Mouse (Mus musculus): Measurements from ENCODE around the gene Arhgap22.

The Arhgap22 gene

DNA sequence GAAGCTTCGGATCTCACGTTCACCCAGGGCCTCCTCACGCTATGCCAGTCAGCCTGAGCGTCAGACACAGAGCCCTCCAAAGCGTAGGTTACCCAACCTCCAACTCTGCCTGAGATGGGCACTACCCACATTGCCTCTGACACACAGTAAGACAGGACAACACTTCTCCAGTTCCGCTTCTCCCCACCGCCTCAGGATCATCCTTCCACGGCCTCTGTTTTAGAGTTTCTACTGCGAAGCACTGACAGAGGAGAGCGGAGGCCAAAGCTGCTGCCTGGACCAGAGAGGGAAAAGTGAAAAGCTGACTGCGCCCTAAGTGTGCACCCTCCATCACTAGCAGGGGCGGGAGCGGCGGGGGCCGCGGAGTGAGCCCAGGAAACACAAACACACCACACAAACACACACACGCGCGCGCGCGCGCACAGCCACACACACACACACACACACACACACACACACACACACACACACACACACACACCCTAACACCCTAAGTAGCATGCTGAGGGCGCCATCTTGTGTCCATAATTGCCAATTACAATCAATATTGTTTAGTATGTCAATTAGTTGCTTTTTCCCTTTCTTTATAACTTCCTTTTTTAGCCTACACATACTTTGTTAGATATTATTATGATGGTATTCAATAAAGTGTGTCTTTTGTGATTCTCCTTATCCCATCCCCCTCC lies 8.4 kb upstream of the Arhgap22 start:
- TF ChIP-seq GATA4 (IDR thresholded peaks at IDR 0.05; ENCODE audit: insufficient replicate concordance, low read length) = no peak

DNA sequence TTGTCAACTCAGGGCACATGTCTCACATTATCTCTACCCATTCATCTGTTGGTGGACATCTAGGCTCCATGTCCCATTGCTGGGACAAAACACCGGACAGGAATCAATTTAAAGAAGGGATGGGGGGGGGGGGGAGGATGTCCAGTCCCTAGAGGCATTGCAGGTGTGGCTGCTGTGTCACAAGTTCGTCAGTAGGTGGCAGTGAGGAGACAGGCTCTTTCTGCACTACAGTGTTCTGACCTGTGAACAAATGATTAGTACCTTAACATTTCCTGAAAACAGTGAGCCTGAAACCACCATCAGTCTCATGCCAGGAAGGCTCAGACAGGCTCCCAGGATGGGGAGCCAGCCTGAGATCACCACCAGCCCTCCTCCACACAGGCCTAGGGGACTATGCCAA lies 6.8 kb upstream of the Arhgap22 start:
- TF ChIP-seq GATA4 (IDR thresholded peaks at IDR 0.05; ENCODE audit: insufficient replicate concordance, low read length) = no peak

DNA sequence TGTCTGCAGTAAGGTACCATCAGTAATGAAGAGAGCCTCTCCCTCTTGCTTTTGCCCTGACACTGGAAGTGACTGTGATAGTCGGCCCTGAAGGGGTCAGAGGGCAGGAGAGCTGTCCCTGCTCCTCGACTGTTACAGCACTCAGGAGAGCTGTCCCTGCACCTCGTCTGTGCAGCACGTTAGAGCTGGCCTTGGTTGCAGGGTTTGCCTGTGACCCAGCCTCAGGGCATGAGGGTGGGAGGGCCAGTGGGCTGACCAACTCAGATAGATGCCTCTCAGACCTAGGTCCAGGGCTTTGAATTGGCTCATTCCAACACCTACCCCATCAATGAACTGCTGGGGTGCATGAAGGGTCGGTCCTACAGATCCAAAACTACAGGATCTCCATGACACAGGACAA lies 5.5 kb upstream of the Arhgap22 start:
- no peak for TF ChIP-seq GATA4 (IDR thresholded peaks at IDR 0.05; ENCODE audit: insufficient replicate concordance, low read length)

DNA sequence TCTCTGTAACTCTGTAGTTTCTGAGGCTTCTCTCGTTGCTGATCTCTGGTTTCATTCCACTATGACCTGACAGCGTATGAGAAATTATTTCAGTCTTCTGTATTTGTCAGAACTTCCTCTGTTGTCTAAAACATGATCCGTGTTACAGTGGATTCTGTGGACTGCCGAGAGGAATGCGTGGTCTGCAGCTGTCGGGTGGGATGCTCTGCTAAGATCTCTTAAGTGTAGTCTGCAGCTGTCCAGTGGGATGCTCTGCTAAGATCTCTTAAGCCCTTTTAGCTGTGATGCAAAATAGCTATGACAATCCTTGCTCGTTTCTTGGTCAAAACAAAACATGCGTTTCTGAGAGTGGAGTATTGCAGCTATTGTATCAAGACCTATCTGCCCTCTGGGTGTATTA lies 3.0 kb upstream of the Arhgap22 start:
- no peak for TF ChIP-seq GATA4 (IDR thresholded peaks at IDR 0.05; ENCODE audit: insufficient replicate concordance, low read length)

DNA sequence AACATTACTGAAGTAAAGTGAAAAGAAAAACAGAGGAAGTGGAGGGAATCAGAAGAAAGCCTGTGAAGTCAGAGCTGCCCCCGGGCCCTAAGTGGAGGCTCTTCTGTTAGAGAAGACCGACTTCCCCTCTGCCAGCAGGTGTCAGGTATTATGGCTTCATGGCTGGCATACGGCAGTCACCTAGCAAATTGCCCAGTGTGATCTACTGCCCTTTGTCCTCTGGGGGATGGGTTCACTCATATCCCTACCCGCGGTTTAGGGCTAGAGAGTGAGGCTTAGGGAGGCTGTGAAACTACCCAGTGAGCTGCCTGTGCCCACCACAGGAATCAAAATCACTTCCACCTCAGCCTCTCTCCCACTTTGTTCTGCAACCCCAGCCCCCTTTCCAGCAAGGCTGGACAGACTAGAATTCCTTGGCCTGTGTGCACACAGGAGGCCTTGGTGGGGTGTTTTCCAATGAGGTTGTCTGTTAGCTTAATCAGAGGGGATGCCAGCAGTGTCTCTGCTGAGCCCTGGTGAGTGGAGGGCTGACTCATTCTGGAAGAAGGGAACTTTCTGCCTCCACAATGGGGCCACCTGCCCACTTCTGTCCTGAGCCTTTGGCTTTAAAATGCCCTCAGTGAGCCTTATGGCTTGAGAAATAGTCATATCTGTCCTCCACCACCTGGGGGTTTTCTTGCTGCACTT lies 1.4 kb upstream of the Arhgap22 start:
- no peak for TF ChIP-seq GATA4 (IDR thresholded peaks at IDR 0.05; ENCODE audit: insufficient replicate concordance, low read length)

DNA sequence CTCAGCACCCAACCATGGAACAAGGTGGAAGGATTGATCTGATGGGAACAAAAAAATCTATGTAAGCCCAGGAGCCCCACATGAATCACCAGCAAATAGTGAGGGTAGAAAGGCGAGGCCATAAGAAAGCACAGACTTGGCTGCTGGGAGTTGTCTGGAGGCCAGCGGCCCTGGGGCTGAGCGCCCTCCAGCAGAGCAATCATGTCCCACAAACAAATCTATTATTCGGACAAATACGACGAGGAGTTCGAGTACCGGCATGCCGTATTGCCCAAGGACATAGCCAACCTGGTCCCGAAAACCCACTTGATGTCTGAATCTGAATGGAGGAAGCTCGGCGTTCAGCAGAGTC lies 892 bp upstream of the Arhgap22 start:
- TF ChIP-seq GATA4 (IDR thresholded peaks at IDR 0.05; ENCODE audit: insufficient replicate concordance, low read length) = no peak

DNA sequence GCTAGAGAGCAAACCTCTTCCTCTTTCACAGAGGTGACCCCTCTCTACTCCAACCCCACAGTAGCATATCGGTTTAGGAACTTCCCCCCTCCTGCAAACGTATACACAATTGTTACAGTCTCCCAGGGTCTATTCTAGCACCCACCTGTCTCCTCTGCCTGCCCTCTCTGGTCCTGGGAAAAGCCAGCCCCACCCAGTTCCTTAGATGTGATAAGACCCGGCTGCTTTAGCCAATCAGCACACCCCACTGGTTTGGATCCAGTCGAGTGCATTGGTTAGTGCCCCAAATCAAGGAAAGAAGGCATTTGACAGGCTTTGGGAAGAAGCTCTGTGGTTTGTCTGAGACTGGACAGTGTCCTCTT lies 922 bp downstream of the Arhgap22 start:
- TF ChIP-seq GATA4 (IDR thresholded peaks at IDR 0.05; ENCODE audit: insufficient replicate concordance, low read length) = no peak

DNA sequence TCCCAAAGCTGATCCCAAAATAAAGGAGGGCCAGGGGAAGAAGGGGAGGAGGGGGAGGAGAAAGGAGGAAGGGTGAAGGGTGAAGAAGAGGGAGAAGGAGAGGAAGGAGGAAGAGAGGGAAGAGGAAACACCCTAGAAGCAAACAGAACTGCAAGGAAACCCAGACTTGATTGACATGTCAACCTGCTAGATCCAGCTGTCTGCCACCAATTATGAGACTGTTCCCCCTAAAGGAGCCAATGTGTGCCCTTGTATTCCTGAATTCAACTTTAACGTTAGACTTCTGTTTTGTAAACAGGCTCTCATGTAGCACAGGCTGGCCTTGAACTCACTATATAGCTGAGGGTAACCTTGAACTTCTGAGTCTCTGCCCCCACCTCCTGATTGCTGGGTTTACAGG lies 1.3 kb downstream of the Arhgap22 start:
- TF ChIP-seq GATA4 (IDR thresholded peaks at IDR 0.05; ENCODE audit: insufficient replicate concordance, low read length) = no peak

DNA sequence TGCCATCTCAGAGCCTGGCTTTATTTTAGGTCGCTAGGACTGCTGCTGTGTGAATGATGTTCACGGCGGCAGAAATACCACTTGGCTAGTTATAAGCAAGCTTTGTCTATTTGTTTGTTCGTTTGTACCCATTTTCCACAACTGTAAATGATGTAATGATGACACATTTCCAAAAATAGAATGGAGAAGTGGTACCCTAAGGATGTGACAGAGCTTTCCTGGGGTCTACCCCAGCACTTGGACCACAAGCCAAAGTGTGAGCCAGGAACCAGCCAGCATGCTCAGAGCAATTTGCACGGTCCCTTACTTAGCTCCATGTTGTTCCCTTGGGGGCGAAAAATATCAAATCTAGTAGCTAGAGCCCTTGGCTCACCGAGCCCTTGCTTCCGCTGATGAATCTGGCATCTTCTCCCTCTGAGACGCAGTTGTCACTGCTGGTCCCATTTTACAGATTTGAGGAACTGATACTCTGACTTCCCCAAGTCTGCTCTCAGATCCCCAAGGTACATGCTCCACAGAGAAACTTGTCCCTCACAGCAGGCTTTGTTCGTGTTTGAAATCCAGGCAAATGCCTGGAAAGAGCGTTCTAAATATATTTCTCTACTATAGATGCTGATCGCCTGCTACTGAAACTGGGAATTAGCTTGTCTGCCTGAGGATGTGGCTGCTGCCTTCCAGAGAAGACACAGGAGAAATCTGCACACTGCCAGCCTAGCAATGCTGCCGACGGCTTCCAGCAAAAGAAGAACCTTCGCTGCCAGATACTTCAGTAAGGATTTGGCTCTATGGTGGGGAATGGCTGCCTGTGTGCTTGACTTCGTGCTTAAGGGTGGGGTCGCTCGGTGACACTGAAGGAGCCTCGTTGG lies 2.8 kb downstream of the Arhgap22 start:
- no peak for TF ChIP-seq GATA4 (IDR thresholded peaks at IDR 0.05; ENCODE audit: insufficient replicate concordance, low read length)

DNA sequence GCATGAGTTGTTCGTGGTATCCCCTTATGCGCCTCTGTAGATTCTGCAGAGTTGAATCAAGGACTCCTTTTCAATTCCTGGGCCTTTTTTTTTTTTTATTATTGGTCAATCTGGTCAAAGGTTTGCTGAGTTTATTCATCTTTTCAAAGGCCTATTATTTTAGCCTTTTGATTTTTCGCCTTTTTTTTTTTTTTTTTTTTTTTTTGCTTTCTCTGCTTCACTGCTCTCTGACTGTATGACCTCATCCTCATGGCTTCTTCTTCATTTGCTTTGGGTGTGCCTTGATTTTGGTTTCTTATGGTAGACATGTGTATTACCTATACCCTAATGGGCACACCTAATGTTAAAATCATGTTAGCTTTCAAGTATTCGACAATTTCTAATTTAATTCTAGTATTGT lies 11.4 kb downstream of the Arhgap22 start:
- no peak for TF ChIP-seq GATA4 (IDR thresholded peaks at IDR 0.05; ENCODE audit: insufficient replicate concordance, low read length)

DNA sequence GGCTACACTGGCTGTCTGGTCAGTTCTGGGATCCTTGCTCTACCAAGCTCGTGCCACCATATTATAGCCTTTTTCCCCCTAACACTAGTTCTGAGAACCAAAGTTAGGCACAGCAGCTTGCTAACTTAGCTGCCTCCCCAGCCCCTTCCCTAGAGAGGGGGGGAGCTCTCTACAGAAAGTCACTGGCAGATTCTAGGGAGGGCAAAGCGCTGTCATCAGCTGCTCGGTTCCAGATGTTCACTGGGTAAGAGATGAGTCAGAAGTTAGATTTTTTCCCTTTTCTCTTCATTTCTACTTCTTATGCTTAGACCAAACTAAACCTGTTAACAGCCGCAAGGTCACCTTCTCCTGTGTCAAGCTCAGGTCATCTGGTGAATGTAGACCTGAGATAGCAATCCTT lies 16.8 kb downstream of the Arhgap22 start:
- TF ChIP-seq GATA4 (IDR thresholded peaks at IDR 0.05; ENCODE audit: insufficient replicate concordance, low read length) = no peak

DNA sequence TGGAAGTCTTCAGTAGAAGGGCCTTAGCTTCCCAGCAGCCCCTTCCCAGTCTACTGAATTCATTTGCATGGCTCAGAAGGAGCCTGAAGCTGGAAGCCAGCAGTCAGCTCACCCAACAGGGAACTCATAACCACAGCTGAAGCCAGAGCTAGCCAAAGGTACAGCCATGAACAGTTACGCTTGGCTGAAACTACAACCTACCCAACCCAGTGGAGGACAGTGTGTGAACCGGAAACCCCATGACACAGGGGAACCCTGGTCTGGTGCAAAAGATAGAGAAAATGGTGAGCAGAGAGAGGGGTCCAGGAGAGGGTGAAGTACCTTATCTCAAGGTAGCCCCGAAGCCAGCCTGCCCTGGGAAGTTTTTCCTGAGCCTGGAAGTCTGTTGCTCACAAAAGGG lies 17.5 kb downstream of the Arhgap22 start:
- TF ChIP-seq GATA4 (IDR thresholded peaks at IDR 0.05; ENCODE audit: insufficient replicate concordance, low read length) = no peak

DNA sequence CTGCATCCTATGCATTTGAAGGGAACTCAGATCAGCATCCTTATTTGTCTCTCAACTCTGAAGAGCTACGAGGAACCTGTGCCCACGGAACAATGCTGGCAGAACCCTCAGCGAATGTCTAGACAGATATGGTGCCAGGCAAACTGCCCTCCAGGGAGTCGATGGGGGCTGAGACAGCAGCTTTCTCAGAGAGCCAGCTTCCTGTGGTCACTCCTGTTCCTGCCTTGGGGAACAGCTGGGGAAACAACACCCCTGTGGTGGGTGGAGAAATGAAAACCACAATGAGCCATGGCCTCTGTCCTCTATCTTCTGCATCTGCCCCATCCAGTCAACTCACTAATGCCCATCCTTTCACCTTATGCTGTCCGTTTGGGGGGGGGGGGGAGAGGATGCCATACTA lies 18.2 kb downstream of the Arhgap22 start:
- TF ChIP-seq GATA4 (IDR thresholded peaks at IDR 0.05; ENCODE audit: insufficient replicate concordance, low read length) = no peak

DNA sequence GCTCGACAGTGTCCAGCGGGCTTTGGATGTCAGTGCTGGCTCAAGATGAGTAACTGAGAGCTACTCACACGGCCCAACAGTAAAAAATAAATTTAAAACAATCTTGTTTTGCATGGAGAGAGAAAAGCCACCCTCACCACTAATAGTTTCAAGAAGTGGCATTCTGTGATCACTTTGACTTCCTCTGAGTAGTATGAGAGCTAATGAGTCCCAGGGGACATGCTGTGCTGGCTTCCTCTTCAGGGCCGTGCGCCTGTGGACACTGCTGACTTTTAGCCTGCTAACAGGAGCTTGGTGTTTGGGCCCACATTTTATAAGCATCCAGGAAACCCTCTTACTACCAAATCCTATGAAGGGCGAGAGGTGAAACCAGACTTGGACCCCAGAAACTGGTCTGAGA lies 21.8 kb downstream of the Arhgap22 start:
- no peak for TF ChIP-seq GATA4 (IDR thresholded peaks at IDR 0.05; ENCODE audit: insufficient replicate concordance, low read length)

DNA sequence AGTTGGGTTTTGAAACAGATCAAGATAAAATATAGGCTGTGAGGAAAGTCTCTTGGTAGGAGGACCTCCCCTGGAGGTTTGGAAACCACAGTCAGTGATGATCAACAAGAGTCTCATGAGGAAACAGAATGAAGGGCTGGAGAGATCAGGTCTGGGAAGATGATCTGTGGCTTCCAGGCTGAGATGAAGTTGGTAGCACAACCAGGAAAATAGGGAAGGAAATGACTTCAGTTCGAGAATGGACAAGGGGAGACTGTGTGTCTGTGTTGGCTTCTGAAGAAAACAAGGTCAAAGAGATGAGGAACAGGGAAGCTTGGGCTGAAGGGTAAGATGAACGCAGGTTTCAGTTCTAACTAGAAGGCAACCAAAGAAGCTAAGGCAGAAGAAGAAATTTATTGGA lies 26.6 kb downstream of the Arhgap22 start:
- TF ChIP-seq GATA4 (IDR thresholded peaks at IDR 0.05; ENCODE audit: insufficient replicate concordance, low read length) = no peak

DNA sequence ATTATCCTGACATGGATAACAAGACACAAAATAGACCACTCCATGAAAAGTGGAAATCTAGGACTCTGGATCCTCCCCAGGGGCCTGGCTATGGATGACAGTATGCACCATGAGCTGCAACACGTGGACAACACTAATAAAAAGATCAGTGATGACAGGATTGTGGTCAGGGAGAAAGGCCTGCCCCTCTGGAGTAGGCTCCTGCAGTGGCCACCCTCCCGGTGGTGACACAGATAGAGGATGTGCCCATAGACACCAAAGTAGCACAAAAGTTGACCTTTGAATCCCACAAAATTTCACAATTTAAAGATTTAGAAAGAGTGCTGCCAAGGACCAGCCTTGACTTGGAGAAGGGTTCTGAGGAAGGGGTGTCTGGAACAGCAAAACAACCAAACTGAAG lies 29.4 kb downstream of the Arhgap22 start:
- TF ChIP-seq GATA4 (IDR thresholded peaks at IDR 0.05; ENCODE audit: insufficient replicate concordance, low read length) = no peak
